Mouse (Mus musculus) embryonic fibroblast, embryonic 13.5 days (primary cell): Measurements from ENCODE around the gene Ampd3. TPM values are rescaled to one million over a fixed set of nuclear protein-coding genes. Genes with fewer than 3 reads are reported as not detected.
A peak's percentile ranks its signal among the peaks of the same experiment; 100 is the strongest.

ENCODE experiments used
- H3K27ac ChIP-seq: 2 replicates; pipeline ENCODE4 v1.5.1; 2012; ENCODE audit warnings: low read length, control low read depth, inconsistent platforms; ENCODE audit not compliant: insufficient read depth
- H3K4me1 ChIP-seq: 2 replicates; pipeline ENCODE4 v1.6.1; 2011; ENCODE audit warnings: low read length; ENCODE audit not compliant: control insufficient read depth, insufficient read depth
- H3K4me3 ChIP-seq: 2 replicates; pipeline ENCODE4 v1.5.1; 2011; ENCODE audit warnings: mild to moderate bottlenecking, control low read depth, low read length; ENCODE audit not compliant: insufficient read depth
- CTCF ChIP-seq: IDR thresholded peaks from 2 replicates; pipeline ENCODE4 v1.5.1; 2011; ENCODE audit warnings: mild to moderate bottlenecking, control low read depth, low read length, moderate library complexity, borderline replicate concordance; ENCODE audit not compliant: insufficient read depth
- POLR2A ChIP-seq: IDR thresholded peaks from 2 replicates; pipeline ENCODE4 v1.6.1; 2011; ENCODE audit warnings: low read depth, mild to moderate bottlenecking, control low read depth, low read length, moderate library complexity
- polyA plus RNA-seq: library from polyadenylated mRNA; stranded (reverse); fragments of >200 nt; gene quantifications from 2 replicates; pipeline ENCODE4 v1.2.4, GENCODE M21; 2011; ENCODE audit warnings: low read depth; ENCODE audit not compliant: missing spikeins, insufficient read length

Ampd3 gene
- polyA plus RNA-seq, 1 experiment = 4.6 TPM

DNA sequence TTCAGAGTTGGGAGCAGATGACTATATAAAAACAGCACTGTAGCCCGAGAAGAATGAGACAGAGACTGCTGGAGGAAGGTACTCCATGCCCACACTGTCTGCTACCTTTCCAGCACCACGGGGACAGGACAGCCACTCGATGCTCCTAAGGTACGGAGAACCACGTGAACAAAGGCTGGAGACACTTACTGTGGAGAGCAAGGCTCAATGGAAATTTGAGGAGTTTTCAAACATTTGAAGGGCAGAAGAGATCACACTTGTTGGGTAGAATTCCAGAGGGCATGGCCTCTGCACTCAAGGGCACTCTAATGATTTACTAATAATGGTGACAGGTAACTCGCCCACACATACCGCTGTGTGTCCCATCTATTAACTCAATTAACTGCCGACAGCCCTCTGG is 55.1 kb downstream of the Ampd3 start:
- Histone ChIP-seq H3K27ac (no peak overlapping the region), H3K4me1 (peaks cover 8% of the 10 kb centered on the region), H3K4me3 (no peak overlapping the region)
- no peak for TF ChIP-seq CTCF
- no peak for TF ChIP-seq POLR2A

GRCm38 (mm10) chr7:110823593-110823992 is 55.6 kb downstream of the Ampd3 start:
- Histone ChIP-seq H3K4me3 (no peak overlapping the region), H3K4me1 (peaks cover 8% of the 10 kb centered on the region), H3K27ac (0 out of 2 replicates have a peak overlapping the region, but pooled peaks have one; percentile 11)
- no peak for TF ChIP-seq POLR2A
- TF ChIP-seq CTCF = no peak

DNA sequence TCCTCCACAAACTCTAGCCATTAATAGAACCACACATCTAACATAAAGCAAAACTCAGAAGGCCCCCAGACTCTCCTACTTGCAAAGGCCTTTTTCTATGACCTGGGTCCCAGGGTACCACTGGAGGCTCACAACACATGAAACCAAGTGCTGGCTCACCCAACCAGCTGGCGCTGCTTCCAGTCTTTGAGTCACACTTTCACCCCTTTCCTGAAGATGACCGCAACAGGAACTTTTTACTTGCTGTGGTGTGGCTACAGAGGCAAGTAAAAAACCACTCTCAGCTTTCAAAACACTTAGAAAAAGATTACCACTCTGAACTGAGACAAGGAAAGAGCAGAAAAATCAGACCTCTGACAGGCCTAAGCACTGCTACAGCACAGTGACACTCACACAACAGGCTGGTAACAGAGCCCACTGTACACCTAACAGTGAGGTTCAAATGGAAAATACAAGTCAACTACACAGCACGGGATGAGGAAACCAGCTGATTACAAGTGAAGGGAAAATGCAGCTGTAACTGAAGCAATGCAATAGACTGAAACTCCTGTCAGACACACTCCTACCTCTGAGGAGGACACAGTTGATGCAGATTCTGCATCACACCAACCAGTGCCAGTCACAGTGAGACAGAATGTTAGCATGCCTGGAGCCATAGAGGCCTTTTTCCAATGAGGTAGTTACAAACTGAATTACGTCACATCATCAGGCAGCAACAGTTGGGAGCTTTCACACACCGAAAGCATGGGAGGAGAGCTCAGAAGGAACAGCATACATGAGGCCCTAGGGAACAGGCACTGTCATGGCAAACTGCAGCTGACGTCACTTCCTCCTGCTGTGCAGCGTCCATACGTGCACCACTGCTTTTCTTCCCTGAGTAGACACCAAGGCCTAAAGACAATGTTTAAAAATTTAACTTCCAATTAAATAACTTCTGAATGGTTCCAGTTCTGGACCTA is 56.3 kb downstream of the Ampd3 start:
- no peak overlapping the region for H3K4me3 ChIP-seq
- TF ChIP-seq POLR2A (no peak), CTCF (no peak)
- peak overlapping the region; percentile 56 for H3K27ac ChIP-seq

DNA sequence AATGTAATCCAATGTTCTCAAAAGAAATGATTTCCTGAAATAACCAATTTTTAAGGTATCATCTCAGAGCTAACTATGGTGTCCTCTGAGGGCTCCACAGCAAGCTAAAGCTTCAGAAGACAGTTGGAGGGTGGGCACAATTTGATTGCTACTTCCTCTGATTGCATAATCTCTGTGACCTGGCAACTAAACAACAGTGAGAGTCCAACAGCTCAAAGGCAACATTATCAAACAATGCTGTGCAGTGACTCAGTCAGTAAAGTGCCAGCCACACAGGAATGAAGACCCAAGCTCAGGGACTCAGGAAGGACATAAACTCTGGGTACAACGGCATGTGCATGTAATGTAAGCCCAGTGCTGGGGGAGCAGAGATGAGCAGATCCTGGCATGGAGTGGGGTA is 65.0 kb downstream of the Ampd3 start:
- Histone ChIP-seq H3K4me1 (no peaks in the 10 kb centered on the region), H3K27ac (no peak overlapping the region), H3K4me3 (no peak overlapping the region)
- TF ChIP-seq CTCF = no peak
- no peak for TF ChIP-seq POLR2A

More for the DNA sequence above, 56.3 kb downstream of the Ampd3 start:
- peaks cover 8% of the 10 kb centered on the region for H3K4me1 ChIP-seq

- no peaks in the 10 kb centered on the region for H3K4me1 ChIP-seq
- no peak overlapping the region for H3K27ac ChIP-seq
- no peak for TF ChIP-seq POLR2A
- no peak for TF ChIP-seq CTCF
- no peak overlapping the region for H3K4me3 ChIP-seq
These were observed 66.0 kb downstream of the Ampd3 start for GRCm38 (mm10) chr7:110834018-110834417.

- Histone ChIP-seq H3K27ac (no peak overlapping the region), H3K4me1 (no peaks in the 10 kb centered on the region), H3K4me3 (no peak overlapping the region)
- TF ChIP-seq POLR2A (no peak), CTCF (no peak)
These were observed 66.5 kb downstream of the Ampd3 start for GRCm38 (mm10) chr7:110834522-110834921.

- Histone ChIP-seq H3K27ac (no peak overlapping the region), H3K4me1 (peaks cover 4% of the 10 kb centered on the region; the same call in 1 of the 2 replicates), H3K4me3 (no peak overlapping the region)
- no peak for TF ChIP-seq CTCF
- no peak for TF ChIP-seq POLR2A
These were observed 72.3 kb downstream of the Ampd3 start for GRCm38 (mm10) chr7:110840332-110840731.

DNA sequence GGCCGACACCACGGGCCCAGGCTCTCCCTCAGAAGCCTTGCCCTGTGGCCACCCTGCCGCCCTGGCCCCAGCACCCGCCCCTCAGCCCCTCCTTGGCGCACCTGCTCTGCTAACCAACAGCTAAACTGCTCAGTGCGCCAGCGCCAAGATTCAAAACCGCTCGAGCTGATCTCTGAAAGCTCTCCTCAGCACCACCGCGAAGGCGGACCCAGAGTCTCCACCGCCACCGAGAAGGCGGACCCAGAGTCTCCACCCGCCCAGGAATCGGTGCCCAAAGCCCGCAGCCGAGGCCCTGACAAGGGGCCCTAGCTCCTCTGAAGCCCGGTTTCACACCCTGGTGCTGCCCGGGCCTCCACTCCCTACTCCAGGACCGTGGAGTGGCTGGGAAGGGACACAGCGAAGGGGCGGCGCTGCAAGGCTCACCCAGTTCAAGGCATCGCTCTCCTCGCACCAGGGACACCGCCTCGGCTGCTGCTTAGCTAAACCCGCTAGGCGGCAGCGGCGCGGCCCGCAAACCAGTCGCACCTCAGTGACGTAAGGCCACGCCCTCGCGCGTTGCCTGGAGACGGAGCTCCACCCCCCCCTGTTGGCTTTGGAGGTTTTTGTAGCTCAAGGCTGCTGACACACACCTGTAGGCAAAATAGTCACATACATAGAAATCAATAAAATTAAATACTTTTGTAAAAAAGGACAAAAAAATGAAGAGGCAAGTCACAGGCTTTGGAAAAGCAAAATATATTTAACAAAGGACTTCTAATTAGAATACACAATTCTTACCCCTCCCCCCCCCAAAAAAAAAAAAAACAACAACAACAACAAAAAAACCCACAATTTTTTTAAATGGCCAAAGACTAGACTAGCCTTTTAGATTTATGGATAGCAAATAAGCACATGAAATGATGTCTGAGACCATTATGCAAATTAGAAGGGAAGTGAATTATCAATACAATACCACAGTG is 76.2 kb downstream of the Ampd3 start, which contains the start of gene Rnf141:
Gene Rnf141, minus strand, starts transcription at position 542 of the 959 bp plus-strand sequence.
- Histone ChIP-seq H3K4me1 (peaks cover 7% of the 10 kb centered on the region; the same call in 1 of the 2 replicates), H3K27ac (peak within 1 kb of the TSS; percentile 76), H3K4me3 (peak within 1 kb of the TSS; percentile 75)
- TF ChIP-seq POLR2A = peak; percentile 88
- TF ChIP-seq CTCF = peak; percentile 64

- H3K4me3 ChIP-seq = no peak overlapping the region
- TF ChIP-seq POLR2A (no peak), CTCF (no peak)
- no peak overlapping the region for H3K27ac ChIP-seq
- peaks cover 19% of the 10 kb centered on the region; the same call in 1 of the 2 replicates for H3K4me1 ChIP-seq
These were observed 79.3 kb downstream of the Ampd3 start for GRCm38 (mm10) chr7:110847321-110847720.
